Mouse (Mus musculus) olfactory bulb, adult 2 months (tissue): ENCODE results near the gene Auts2. TPM values are rescaled to one million over a fixed set of nuclear protein-coding genes. Genes with fewer than 3 reads are reported as not detected.
"Not testable (repeated sequence)": the region's sequence is repeated elsewhere in the genome, so short reads cannot be mapped to it uniquely, and the experiment has no call there.

Experiments used
- H3K27ac ChIP-seq: fragments of 200-500 bp; 2 replicates; pipeline ENCODE4 v1.5.1; 2012; ENCODE audit warnings: low read depth, low read length; ENCODE audit not compliant: insufficient read depth
- H3K4me1 ChIP-seq: fragments of 200-500 bp; 2 replicates; pipeline ENCODE4 v1.6.1; 2012; ENCODE audit warnings: low read length; ENCODE audit not compliant: control insufficient read depth, insufficient read depth
- H3K4me3 ChIP-seq: fragments of 200-500 bp; 2 replicates; pipeline ENCODE4 v1.5.1; 2012; ENCODE audit warnings: mild to moderate bottlenecking, low read depth, low read length, moderate library complexity; ENCODE audit not compliant: insufficient read depth
- CTCF ChIP-seq: fragments of 200-500 bp; IDR thresholded peaks from 2 replicates; pipeline ENCODE4 v1.5.1; 2012; ENCODE audit warnings: low read depth, mild to moderate bottlenecking, low read length, moderate library complexity; ENCODE audit not compliant: insufficient read depth
- POLR2A ChIP-seq: fragments of 200-500 bp; IDR thresholded peaks from 2 replicates; pipeline ENCODE4 v1.6.1; 2012; ENCODE audit warnings: mild to moderate bottlenecking, low read depth, low read length, moderate library complexity; ENCODE audit not compliant: insufficient read depth
- WGBS: fragments of 180-500 bp; shearing (Covaris S2); methylation state at CpG from one replicate; pipeline ENCODE4 v1.1.7; 2018; 5-methylcytosine and 5-hydroxymethylcytosine counted together
- polyA plus RNA-seq: library from polyadenylated mRNA; stranded (reverse); fragments of >200 nt; gene quantifications from 2 replicates; pipeline ENCODE4 v1.2.4, GENCODE M21; 2012; ENCODE audit warnings: low replicate concordance; ENCODE audit not compliant: missing spikeins, insufficient read depth, insufficient read length

Auts2 gene
- not detected in 2 replicates for polyA plus RNA-seq

GRCm38 (mm10) chr5:132543118-132544071 is at the start of gene Auts2:
Gene Auts2 (minus strand): TSS chr5:132543344.
- Histone ChIP-seq H3K4me1 (peaks cover 4% of the 10 kb centered on the region), H3K4me3 (peak within 1 kb of the TSS; percentile 85), H3K27ac (peak within 1 kb of the TSS; percentile 70)
- WGBS = under 1% methylated on average over 89 of the region's 105 CpGs
- TF ChIP-seq CTCF (0 out of 2 replicates have a peak, but pooled peaks have one; percentile 5), POLR2A (0 out of 2 replicates have a peak, but pooled peaks have one; percentile 67)

GRCm38 (mm10) chr5:132591721-132592695 is 48.9 kb upstream of the Auts2 start:
- Histone ChIP-seq H3K4me1 (no peaks in the 10 kb centered on the region), H3K4me3 (no peak overlapping the region), H3K27ac (no peak overlapping the region)
- WGBS = 75% methylated on average over 24 of the region's 24 CpGs
- TF ChIP-seq CTCF (no peak), POLR2A (no peak)

- WGBS = 48% methylated on average over 7 of the region's 7 CpGs
- H3K4me3 ChIP-seq = no peak overlapping the region
- no peaks in the 10 kb centered on the region for H3K4me1 ChIP-seq
- no peak overlapping the region for H3K27ac ChIP-seq
- TF ChIP-seq POLR2A (no peak), CTCF (no peak)
These were observed 36.6 kb upstream of the Auts2 start for GRCm38 (mm10) chr5:132579774-132580173.

- not testable (repeated sequence) for H3K4me3 ChIP-seq, H3K27ac ChIP-seq, H3K4me1 ChIP-seq
- WGBS = 82% methylated on average over 6 of the region's 6 CpGs
These were observed 17.6 kb upstream of the Auts2 start for GRCm38 (mm10) chr5:132560771-132561170.

DNA sequence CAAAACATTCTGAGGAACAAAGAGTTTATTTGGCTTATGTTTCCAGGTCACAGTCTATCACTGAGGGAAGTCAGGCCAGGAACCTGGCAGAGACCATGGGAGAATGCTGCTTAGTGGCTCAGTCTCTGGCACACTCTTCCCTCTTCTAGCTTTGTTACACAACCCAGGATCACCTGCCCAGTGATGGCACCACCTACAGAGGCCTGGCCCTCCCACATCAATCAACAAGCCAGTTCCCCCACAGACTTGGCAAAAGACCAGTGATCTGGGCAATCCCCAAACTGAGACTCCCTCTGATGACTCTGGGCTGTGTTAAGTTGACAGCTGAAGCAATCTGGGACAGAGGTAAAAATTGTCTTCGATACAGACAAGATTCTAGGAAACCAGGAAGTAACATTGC is 2.6 kb upstream of the Auts2 start:
- H3K27ac ChIP-seq = no peak overlapping the region
- peaks cover 4% of the 10 kb centered on the region for H3K4me1 ChIP-seq
- 84% methylated on average over 1 of the region's 1 CpGs for WGBS
- no peak overlapping the region for H3K4me3 ChIP-seq
- TF ChIP-seq POLR2A (no peak), CTCF (no peak)

DNA sequence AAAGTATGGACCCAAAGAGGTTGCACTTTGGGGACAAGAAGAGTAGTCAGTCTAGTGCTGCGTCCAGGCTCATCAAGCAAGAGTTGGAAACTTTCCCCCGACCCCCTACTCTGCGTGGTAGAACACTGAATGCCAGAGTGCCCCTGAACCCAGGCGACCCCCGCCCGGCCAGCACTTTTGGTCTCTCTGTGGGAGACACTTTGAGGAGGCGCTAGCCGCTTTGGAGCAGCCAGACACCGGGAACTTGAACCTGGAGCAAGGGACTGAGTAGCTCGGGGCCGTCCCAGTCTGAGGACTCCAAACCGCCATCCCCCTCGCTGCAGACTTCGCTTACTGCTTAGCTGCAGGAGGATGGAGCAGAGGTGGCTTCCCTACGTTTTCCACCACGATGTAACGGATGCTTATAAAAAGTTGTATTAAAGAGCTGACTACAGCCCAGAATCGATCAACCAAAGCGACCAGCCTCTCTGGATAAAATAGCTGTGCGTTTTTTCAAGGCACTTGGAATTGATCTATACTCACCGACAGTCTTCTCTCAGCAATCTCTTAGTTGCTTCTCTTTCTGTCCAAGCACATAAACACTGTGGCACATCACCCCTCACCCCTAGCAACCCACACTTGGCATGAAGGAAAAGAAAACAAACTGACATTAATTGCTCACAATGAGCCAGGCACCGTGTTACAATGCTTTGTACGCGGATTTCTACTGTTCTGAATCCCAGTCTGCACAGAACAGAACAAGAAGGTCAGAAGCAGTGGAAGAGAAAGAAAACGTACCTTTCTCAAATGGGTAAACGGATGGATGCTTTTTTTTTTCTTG is 1.2 kb upstream of the Auts2 start:
- Histone ChIP-seq H3K4me3 (peak overlapping the region; percentile 85), H3K27ac (no peak overlapping the region), H3K4me1 (peaks cover 4% of the 10 kb centered on the region)
- WGBS = 6% methylated on average over 26 of the region's 26 CpGs
- TF ChIP-seq CTCF (no peak), POLR2A (no peak)

GRCm38 (mm10) chr5:132542381-132543020 is 643 bp downstream of the Auts2 start:
- Histone ChIP-seq H3K27ac (peak overlapping the region; percentile 70), H3K4me3 (peak overlapping the region; percentile 85), H3K4me1 (peaks cover 4% of the 10 kb centered on the region)
- under 1% methylated on average over 28 of the region's 28 CpGs for WGBS
- TF ChIP-seq POLR2A (no peak), CTCF (no peak)

- WGBS = under 1% methylated on average over 21 of the region's 21 CpGs
- Histone ChIP-seq H3K27ac (peak overlapping the region; percentile 70; the same call in 1 of the 2 replicates), H3K4me1 (peaks cover 4% of the 10 kb centered on the region), H3K4me3 (peak overlapping the region; percentile 85)
- TF ChIP-seq POLR2A = no peak
- no peak for TF ChIP-seq CTCF
These were observed 1.2 kb downstream of the Auts2 start for GRCm38 (mm10) chr5:132541951-132542350.
